In genomic region chr19:15830385-15830784, GRCm38 (mm10) we compare ENCODE assay signal across 23 mouse cellular contexts.
DNase-seq lines count a peak whose midpoint lies in the region; ATAC-seq and TF ChIP-seq lines count a peak whose summit lies in the region.
"Had no signal": no experiment of that assay in that cellular context is flagged by ENCODE, and none has a peak within 500 bp of the region (broad histone marks: within the 10 kb centered on the region; RNA-seq: fewer than 3 reads in every experiment).

No protein-coding gene starts in this region.

- no peak for TF ChIP-seq POLR2A in cerebellum, adult 2 months (IDR thresholded peaks at IDR 0.05; ENCODE audit: borderline replicate concordance, insufficient read depth, low read length)

- no peaks in the 10 kb centered on the region; the same call in 1 of the 2 replicates for H3K4me1 ChIP-seq in kidney, postnatal 0 days (replicated peaks; ENCODE audit: insufficient read depth, low read length)
- no peaks in the 10 kb centered on the region for H3K4me1 ChIP-seq in cerebellum, adult 2 months (ENCODE audit: control insufficient read depth, insufficient read depth, low read length)
- H3K4me1 ChIP-seq: forebrain, embryonic 12.5 days had no signal

- no peak overlapping the region for H3K4me3 ChIP-seq in kidney, postnatal 0 days (replicated peaks; ENCODE audit: low read depth, low read length)
- H3K4me3 ChIP-seq in cerebellum, adult 2 months (replicated peaks; ENCODE audit: insufficient read depth, low read depth, low read length), result no peak overlapping the region
- H3K4me3 ChIP-seq: forebrain, embryonic 12.5 days; left cerebral cortex, adult 2 months; midbrain, embryonic 13.5 days; neural tube, embryonic 13.5 days had no signal

- no peaks in the 10 kb centered on the region for H3K9me3 ChIP-seq in kidney, postnatal 0 days (replicated peaks; ENCODE audit: low read length)
- H3K9me3 ChIP-seq: forebrain, embryonic 12.5 days; midbrain, embryonic 13.5 days; neural tube, embryonic 13.5 days had no signal

- H3K9ac ChIP-seq in kidney, postnatal 0 days (ENCODE audit: low read depth, low read length), result no peak overlapping the region
- H3K9ac ChIP-seq: forebrain, embryonic 12.5 days; midbrain, embryonic 13.5 days; neural tube, embryonic 13.5 days had no signal

- ATAC-seq in kidney, postnatal 0 days (replicated peaks; ENCODE audit: low FRiP score, low read depth), result no peak
- ATAC-seq: hindbrain, embryonic 16.5 days; intestine, embryonic 16.5 days; midbrain, embryonic 13.5 days had no signal

- H3K27me3 ChIP-seq in kidney, postnatal 0 days (ENCODE audit: insufficient read depth, low read length), result no peaks in the 10 kb centered on the region
- H3K27me3 ChIP-seq in cerebellum, adult 2 months (ENCODE audit: control insufficient read depth, insufficient read depth, low read length), result no peaks in the 10 kb centered on the region
- H3K27me3 ChIP-seq: CH12.LX had no signal

- no peak for TF ChIP-seq CTCF in kidney, postnatal 0 days (IDR thresholded peaks at IDR 0.05; ENCODE audit: low read depth)
- no peak for TF ChIP-seq CTCF in cerebellum, adult 2 months (IDR thresholded peaks at IDR 0.05; ENCODE audit: borderline replicate concordance, insufficient read depth, low read depth, low read length)

- H3K36me3 ChIP-seq in kidney, postnatal 0 days (ENCODE audit: insufficient read depth, low read length), result no peaks in the 10 kb centered on the region
- H3K36me3 ChIP-seq: forebrain, embryonic 12.5 days; midbrain, embryonic 13.5 days; neural tube, embryonic 13.5 days had no signal

- peak; percentile 61 for DNase-seq in heart, adult 11 months
- no peak for DNase-seq in heart, adult 9 months (ENCODE audit: low spot score in 2 of 2)
- peak; percentile 39 for DNase-seq in kidney, postnatal 0 days (ENCODE audit: low spot score)
- DNase-seq in kidney, postnatal 36 days, result no peak
- DNase-seq in spleen, postnatal 36 days (ENCODE audit: low spot score in 2 of 2), result peak; percentile 17 to 31
- no peak for DNase-seq in spleen, adult 12 weeks (ENCODE audit: low spot score)
- DNase-seq in cerebellum, adult 2 months, result no peak
- DNase-seq: adrenal gland, postnatal 14 days; cerebellum, adult 11 months; cerebellum, postnatal 25 days; heart, adult 18-20 months; layer of hippocampus, adult 9-11 months; left cerebral cortex, postnatal 4 days; liver; spleen, adult 18-20 months had no signal

- no peak overlapping the region for H3K27ac ChIP-seq in kidney, postnatal 0 days
- no peak overlapping the region for H3K27ac ChIP-seq in cerebellum, adult 2 months (ENCODE audit: insufficient read depth, low read length)
- H3K27ac ChIP-seq: forebrain, embryonic 12.5 days; left cerebral cortex, adult 2 months; midbrain, embryonic 13.5 days; neural tube, embryonic 13.5 days; stomach, postnatal 0 days had no signal

- no peak overlapping the region for H3K4me2 ChIP-seq in kidney, postnatal 0 days (ENCODE audit: low read length)
- H3K4me2 ChIP-seq: forebrain, embryonic 12.5 days; midbrain, embryonic 13.5 days; neural tube, embryonic 13.5 days had no signal

Comparison
In these comparisons a context has a peak if more than half of its experiments do, and no peak if none do; other contexts are left out.
1. DNase-seq: peak in heart, adult 11 months (single experiment), kidney, postnatal 0 days (single experiment) and spleen, postnatal 36 days (2 of 2); none in heart, adult 9 months (0 of 2), kidney, postnatal 36 days (0 of 2), spleen, adult 12 weeks (single experiment) and cerebellum, adult 2 months (0 of 2).